Mouse (Mus musculus) cortical plate, adult 2 months (tissue): ENCODE results near the gene Gins2. TPM values are rescaled to one million over a fixed set of nuclear protein-coding genes. Genes with fewer than 3 reads are reported as not detected.

Source experiments
- H3K27ac ChIP-seq: fragments of 200-500 bp; 2 replicates; pipeline ENCODE4 v1.5.1; 2012; ENCODE audit warnings: low read length, control low read depth, inconsistent platforms; ENCODE audit not compliant: insufficient read depth
- H3K4me1 ChIP-seq: fragments of 200-500 bp; 2 replicates; pipeline ENCODE4 v1.6.1; 2011; ENCODE audit warnings: low read length; ENCODE audit not compliant: control insufficient read depth, insufficient read depth
- H3K4me3 ChIP-seq: fragments of 200-500 bp; 2 replicates; pipeline ENCODE4 v1.5.1; 2011; ENCODE audit warnings: mild to moderate bottlenecking, low read length, control low read depth; ENCODE audit not compliant: insufficient read depth
- CTCF ChIP-seq: fragments of 200-500 bp; IDR thresholded peaks from 2 replicates; pipeline ENCODE4 v1.5.1; 2011; ENCODE audit warnings: mild to moderate bottlenecking, control low read depth, low read length; ENCODE audit not compliant: insufficient read depth; ENCODE audit errors: extremely low read depth
- POLR2A ChIP-seq: fragments of 200-500 bp; IDR thresholded peaks from 2 replicates; pipeline ENCODE4 v1.6.1; 2011; ENCODE audit warnings: mild to moderate bottlenecking, low read length, control low read depth; ENCODE audit not compliant: insufficient read depth; ENCODE audit errors: extremely low read depth
- polyA plus RNA-seq: library from polyadenylated mRNA; depleted of rRNA; stranded (reverse); fragments of >200 nt; gene quantifications from 2 replicates; pipeline ENCODE4 v1.2.3, GENCODE M21; 2012

Gene Gins2
- polyA plus RNA-seq, 1 experiment, result 2.2 TPM

GRCm38 (mm10) chr8:120550430-120550829, 38.7 kb downstream of the Gins2 start:
- peaks cover 22% of the 10 kb centered on the region for H3K4me1 ChIP-seq
- H3K4me3 ChIP-seq, result no peak overlapping the region
- TF ChIP-seq CTCF (no peak), POLR2A (no peak)
- H3K27ac ChIP-seq, result peak overlapping the region; percentile 76

- peaks cover 22% of the 10 kb centered on the region for H3K4me1 ChIP-seq
- H3K4me3 ChIP-seq, result no peak overlapping the region; the same call in 1 of the 2 replicates
- TF ChIP-seq CTCF (no peak), POLR2A (no peak)
- no peak overlapping the region for H3K27ac ChIP-seq
Observed at GRCm38 (mm10) chr8:120549922-120550321, 39.2 kb downstream of the Gins2 start.

GRCm38 (mm10) chr8:120549321-120549921, 39.7 kb downstream of the Gins2 start:
- peak overlapping the region; percentile 90 for H3K27ac ChIP-seq
- no peak for TF ChIP-seq CTCF
- no peak for TF ChIP-seq POLR2A
- peaks cover 22% of the 10 kb centered on the region for H3K4me1 ChIP-seq

GRCm38 (mm10) chr8:120548313-120548761, 40.8 kb downstream of the Gins2 start:
- TF ChIP-seq CTCF, result no peak
- TF ChIP-seq POLR2A, result no peak
- Histone ChIP-seq H3K4me3 (no peak overlapping the region; the same call in 1 of the 2 replicates), H3K4me1 (peaks cover 20% of the 10 kb centered on the region), H3K27ac (peak overlapping the region; percentile 11; the same call in 1 of the 2 replicates)

More at GRCm38 (mm10) chr8:120549321-120549921, 39.7 kb downstream of the Gins2 start:
- H3K4me3 ChIP-seq, result peak overlapping the region; percentile 29

- H3K4me1 ChIP-seq, result peaks cover 20% of the 10 kb centered on the region
- TF ChIP-seq CTCF (no peak), POLR2A (no peak)
Observed at GRCm38 (mm10) chr8:120547562-120547961, 41.5 kb downstream of the Gins2 start.

GRCm38 (mm10) chr8:120544155-120544554, 44.9 kb downstream of the Gins2 start:
- TF ChIP-seq POLR2A, result no peak
- H3K4me1 ChIP-seq, result peaks cover 6% of the 10 kb centered on the region
- H3K27ac ChIP-seq, result no peak overlapping the region
- no peak overlapping the region for H3K4me3 ChIP-seq

More at GRCm38 (mm10) chr8:120547562-120547961, 41.5 kb downstream of the Gins2 start:
- Histone ChIP-seq H3K27ac (no peak overlapping the region), H3K4me3 (no peak overlapping the region)

GRCm38 (mm10) chr8:120543416-120544055, 45.6 kb downstream of the Gins2 start:
- no peak overlapping the region for H3K4me3 ChIP-seq
- TF ChIP-seq POLR2A (no peak), CTCF (no peak)
- peaks cover 6% of the 10 kb centered on the region for H3K4me1 ChIP-seq
- no peak overlapping the region for H3K27ac ChIP-seq

GRCm38 (mm10) chr8:120542995-120543394, 46.1 kb downstream of the Gins2 start:
- H3K4me1 ChIP-seq, result peaks cover 4% of the 10 kb centered on the region

GRCm38 (mm10) chr8:120539775-120540625, 49.1 kb downstream of the Gins2 start:
- no peak overlapping the region for H3K4me3 ChIP-seq
- H3K27ac ChIP-seq, result peak overlapping the region; percentile 55; the same call in 1 of the 2 replicates
- H3K4me1 ChIP-seq, result no peaks in the 10 kb centered on the region
- no peak for TF ChIP-seq POLR2A
- TF ChIP-seq CTCF, result no peak

More at GRCm38 (mm10) chr8:120542995-120543394, 46.1 kb downstream of the Gins2 start:
- Histone ChIP-seq H3K27ac (no peak overlapping the region), H3K4me3 (no peak overlapping the region)
- TF ChIP-seq CTCF (no peak), POLR2A (no peak)
